Mouse (Mus musculus) brain, embryonic 18.5 days (tissue): ENCODE results near the gene Tceal1.

Experiments
- DNase-seq: peaks from one replicate; pipeline ENCODE4 v3.0.0-alpha.2; 2012; ENCODE audit warnings: low read depth, low spot score

Tceal1 gene

GRCm38 (mm10) chrX:136749329-136749728, 41.5 kb downstream of the Tceal1 start:
- DNase-seq: no peak

GRCm38 (mm10) chrX:136755464-136755863, 47.7 kb downstream of the Tceal1 start:
- DNase-seq: no peak
